Mouse (Mus musculus) layer of hippocampus, postnatal 14 days (tissue): ENCODE measurements at regions not wholly inside any gene's neighbourhood (a gene's known extent, or its start where the extent isn't known, plus 50 kb on each side); places are given as distances from the start of the nearest gene placed in this dataset.
A peak's percentile ranks its signal among the peaks of the same experiment; 100 is the strongest.

Experiments used
- DNase-seq, 2 experiments: peaks; one replicate each; pipeline ENCODE4 v3.0.0; 2021 to 2022; ENCODE audit warnings: low spot score in 2 of 2, mixed read lengths in 1 of 2

DNA sequence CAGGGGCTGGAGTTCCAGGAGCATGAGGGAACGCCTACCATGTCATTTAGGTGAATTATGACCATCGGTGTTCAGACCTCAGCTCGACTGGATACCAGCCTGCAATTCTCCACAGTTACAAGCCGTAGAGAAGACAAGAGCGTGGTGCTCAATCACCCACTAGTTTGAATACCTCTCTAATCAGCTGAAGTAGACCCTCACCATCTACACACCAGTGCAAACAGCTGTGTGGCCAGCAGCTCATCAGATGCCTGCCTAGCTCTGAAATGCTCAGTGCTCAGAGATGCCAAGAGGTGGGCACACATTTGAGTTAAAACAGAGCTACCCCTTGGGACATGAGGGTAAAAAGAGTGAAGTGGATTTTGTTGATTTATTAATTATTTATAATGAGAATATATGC is 660.2 kb downstream of the Magi1 start:
- DNase-seq, result no peak

DNA sequence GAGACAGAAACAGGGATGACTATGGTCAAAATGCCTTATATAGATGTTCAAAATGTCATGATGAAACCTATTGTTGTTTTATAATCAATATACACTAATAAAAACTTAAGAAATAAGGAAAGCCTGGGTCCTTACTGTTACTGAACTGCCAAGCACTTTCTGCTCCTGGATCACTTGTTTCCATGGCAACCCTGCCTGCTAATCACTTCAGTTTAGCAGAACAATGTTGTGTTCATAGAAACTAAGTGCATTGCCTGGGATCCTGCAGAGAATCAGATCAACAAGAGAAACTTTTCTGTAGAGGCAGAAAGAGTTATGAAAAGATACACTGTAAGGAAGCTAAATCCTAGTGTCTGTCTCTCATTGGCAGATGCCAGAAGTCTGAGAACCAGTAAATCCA is 666.8 kb downstream of the Magi1 start:
- peak in 1 of 2 experiments; percentile 12 for DNase-seq

DNA sequence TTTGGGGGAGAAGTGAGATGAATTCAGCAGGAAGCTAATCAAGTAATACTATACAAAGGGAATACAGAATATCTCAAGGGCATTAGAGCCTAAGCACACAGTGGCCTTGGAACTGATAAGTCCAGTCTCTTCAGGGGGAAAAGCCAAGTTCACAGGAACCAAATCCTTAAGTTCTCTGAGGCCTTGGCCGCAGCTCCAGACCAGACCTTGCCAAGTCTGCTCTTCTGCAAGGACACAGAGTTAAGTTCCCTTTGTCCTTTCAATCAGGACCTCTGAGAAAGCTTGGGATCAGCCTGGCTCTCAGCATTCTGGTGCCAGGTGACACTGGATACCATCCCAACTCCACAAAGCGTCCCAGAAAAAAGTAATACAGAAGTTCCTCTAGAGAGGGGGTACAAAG is 657.1 kb upstream of the Adamts9 start:
- no peak for DNase-seq

DNA sequence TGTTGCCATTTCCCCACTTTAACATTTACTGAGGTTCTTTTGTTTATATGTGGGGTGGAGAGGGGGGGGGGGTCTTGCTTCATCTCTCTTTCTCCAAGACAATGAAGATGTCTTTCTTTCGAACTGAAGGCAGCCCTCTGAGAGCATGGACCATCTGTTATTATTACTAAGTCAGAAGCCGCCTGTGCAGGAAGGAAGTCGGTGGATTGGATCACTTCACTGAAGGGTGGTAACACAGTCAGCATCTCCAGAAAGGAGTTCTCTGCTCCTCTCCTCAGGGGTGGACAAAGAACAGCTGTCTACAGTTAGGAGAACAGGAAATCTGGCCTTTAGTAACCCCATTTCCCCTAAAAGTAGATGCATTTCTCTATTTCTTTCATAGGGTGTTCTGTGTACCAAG is 656.1 kb upstream of the Adamts9 start:
- DNase-seq, result no peak

DNA sequence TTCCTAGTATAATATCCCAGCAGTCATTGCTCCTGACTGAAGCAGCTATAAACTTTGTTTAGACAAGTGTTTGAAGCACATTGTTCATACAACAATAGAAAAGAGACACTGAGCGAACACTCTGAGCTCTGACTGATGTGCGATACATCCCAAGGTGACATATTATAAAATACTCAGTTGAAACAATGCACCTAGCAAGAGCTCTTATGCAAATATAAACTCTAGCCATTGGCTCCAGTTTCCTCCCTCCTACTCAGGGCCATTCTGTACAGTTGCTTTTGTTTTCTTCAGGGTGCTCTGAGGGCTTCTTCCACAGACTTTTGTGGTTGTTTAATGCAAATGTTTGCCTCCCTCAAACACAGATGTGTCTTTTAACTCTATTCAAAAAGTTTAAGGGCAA is 646.6 kb upstream of the Adamts9 start:
- DNase-seq, result no peak

DNA sequence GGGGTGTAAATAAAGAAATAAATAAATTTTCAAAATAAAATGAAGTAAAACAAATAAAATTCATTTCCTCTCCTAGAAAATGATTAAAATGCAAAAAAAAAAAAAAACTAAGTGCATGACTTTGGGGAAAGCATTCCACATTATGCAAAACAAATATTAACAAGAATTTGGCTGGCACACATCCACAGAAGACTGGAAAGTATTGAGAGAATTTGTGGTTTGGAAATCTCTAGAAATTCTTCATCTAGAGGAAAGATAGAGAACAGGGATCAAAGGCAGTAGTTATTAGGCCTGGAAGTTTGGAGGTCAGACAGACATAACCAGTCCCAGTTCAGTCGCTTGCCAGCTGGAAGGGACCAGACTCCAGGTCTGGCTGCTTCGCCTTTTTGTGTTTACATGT is 643.6 kb upstream of the Adamts9 start:
- DNase-seq, result no peak

DNA sequence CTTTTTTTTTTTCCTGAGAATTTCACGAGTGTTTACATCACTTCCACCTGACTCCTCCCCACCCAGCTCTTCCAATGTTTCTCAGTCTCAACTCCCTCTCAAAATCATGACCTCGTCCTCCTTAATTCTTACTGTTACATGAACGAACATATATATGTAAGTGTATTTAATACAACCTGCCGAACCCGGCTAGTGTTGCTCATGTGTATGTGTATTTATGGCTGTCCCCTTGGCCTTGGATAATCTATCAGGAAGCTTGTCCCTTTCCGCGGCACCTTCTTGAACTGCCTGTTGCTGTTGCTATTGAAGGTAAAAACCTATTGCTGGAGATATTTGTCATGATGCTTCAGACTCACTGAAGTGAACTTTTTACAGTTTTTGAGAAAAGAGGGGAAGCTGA is 637.8 kb upstream of the Adamts9 start:
- no peak for DNase-seq

DNA sequence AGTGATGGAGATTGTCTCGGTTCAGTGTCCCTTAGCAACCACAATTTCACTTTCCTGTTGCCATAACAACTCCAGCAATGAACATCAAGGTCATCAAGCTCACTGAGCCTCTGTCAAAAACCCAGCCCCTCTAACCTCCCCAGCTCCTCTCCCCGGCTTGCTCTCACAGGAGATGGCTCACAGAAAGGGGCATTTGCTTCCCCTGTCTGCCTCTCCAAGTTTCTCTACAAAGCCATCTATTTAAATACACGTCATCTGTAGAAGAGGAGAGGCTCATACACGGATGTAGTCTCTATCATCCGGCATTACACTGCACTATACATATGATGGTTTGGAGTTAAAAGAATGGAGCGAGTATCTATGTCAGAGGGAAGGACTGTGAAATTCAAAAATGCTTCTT is 637.4 kb upstream of the Adamts9 start:
- DNase-seq, result no peak

DNA sequence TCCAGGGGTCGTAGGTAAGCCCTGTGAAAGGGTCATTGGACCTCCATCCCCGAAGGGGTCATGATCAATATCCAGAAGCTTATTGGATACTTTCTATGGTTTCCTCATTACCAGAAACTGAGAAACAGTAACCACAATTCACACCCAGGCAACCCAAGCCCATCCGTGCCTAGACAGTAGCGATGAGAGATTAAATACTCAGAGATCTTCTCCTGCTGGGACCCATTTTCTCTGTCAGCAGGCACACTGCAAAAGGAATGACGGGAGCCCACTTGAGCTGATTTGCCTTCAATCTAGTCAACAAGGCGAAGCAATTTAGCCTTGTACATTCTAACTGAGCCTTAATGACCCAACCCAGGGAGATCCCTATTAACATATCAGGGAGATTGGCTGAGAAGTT is 632.0 kb upstream of the Adamts9 start:
- DNase-seq, result no peak

DNA sequence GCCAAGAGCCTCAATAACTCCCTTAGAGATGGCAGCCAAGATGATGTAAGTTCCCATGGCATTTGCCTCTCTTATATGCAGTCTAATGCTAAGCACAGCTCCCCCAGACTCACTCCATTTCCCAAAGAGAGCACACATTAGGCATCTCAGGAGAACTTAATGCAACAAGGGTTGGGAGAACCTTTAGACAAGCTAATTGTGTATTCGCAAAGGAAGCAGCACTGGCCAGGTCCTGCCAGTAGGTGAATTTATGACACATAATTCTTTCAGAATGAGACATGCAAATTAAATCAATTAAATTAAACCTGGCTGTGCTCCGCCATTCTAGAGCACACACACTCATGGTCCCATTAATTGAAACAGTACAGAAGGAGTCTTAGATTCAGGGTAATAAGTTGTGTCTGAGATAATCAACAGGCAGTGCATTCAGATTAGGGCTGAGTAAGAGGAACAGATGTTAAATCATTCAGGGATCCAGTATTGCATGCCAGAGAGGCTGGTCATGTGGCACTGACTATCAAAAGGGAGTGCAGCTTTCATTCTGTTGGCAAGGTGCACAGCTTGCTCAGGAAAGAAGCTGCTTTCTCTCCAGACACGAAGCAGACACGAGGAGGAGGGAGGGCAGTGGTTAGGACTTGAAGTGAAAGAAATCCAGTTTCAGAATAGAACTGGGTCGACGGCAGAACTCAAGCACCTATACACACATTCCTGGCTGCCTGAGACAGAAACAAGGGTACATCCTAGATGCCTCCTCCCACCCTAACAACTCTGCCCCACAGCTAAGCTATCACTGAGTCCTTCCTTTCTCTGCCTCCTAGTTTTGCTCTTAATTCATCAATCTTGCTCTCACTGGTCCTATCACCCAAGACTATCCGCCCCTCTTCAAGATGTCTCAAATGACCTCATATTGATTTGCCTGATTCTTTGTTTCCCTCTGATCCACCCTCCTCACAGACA is 630.7 kb upstream of the Adamts9 start:
- peak; percentile 36 to 70 for DNase-seq

DNA sequence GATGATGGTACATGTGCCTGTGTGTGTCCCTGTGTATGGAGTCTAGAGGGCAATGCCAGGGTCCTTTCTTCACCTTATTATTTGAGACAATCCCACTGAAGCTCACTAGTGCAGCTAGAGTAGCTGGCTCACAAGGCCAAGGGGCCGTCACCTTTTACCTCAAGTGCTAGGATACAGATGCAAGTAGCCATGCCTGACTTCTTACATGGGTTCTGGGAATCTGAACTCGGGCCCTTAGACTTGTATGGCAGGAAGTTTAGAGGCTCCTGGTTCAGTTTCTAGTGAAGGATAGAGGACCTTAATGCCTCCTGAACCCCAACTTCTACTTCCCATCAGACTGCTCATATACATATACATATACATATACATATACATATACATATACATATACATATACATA is 626.6 kb upstream of the Adamts9 start:
- no peak for DNase-seq

DNA sequence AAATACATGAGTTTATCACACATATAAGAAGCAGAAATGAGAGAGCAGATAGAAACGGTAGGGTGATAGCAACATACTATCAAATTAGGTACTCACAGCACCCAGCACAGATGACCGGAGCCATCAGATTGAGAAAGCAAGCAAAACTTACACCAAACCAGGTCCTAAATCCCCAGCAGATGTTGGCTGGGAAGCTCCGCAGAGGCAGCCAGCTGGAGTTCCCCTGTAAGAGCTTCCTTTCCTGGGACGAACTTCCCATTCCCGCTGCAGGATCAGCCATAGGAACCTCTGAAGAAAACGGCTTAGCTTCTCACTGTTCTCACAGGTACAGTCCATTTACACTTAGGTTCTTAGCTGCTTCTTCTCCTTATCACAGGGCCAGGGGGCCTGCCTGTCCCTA is 625.9 kb upstream of the Adamts9 start:
- no peak for DNase-seq

DNA sequence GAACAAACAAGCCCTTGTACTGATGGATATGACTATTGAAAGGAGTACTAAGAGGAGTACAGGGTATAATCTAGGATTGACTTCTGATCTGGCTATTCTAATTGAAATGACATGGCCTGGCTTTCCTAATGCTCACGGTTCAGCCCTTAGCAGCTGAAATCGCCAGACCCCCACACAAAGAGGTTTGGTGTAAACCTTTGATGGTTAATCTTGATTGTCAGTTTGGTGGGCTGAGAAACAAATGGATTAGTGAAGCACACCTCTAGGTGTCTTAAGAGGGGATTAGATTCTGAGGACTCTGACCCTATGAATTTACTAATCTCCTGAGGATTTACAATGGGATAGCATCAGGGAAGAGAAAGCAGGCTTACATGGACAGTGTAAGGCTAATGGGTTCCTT is 623.4 kb upstream of the Adamts9 start:
- no peak for DNase-seq

DNA sequence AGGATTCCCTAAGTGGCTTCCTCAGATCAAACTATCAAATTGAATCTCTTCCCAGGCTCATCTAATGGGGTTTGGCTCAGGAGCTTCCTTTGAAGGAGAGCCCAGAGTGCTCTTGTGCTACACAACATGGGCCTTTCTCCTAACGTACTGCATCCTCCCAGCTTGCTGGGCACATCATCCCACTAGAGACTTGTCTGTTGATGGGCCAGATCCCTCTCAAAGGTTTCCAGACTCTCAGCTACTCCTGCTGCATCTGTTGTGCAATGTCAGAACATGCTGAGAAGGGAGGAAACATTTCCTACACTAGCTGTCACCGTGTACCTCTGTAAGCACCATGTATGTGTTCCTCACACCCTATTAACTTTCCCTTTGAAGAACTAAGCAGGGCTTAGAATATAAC is 605.0 kb upstream of the Adamts9 start:
- DNase-seq, result no peak

DNA sequence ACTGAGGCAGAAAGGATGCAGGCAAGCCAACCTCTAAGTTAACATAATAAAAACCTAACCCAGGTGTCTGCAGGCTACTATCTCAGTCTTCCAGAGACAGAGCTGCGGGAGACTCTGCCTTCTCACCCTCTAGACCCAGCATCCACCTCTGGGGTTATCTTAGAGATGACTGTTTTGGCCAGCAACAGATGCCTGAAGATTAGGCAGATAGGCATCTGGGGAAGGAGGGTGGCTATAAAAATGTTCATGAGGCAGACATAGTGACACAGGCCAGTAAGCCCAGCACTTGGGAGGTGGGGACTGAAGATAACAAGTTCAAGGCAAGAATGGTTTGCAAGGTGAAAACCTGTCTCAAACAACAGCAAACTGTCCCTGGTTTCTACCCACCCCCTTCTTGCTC is 601.0 kb upstream of the Adamts9 start:
- DNase-seq, result no peak

DNA sequence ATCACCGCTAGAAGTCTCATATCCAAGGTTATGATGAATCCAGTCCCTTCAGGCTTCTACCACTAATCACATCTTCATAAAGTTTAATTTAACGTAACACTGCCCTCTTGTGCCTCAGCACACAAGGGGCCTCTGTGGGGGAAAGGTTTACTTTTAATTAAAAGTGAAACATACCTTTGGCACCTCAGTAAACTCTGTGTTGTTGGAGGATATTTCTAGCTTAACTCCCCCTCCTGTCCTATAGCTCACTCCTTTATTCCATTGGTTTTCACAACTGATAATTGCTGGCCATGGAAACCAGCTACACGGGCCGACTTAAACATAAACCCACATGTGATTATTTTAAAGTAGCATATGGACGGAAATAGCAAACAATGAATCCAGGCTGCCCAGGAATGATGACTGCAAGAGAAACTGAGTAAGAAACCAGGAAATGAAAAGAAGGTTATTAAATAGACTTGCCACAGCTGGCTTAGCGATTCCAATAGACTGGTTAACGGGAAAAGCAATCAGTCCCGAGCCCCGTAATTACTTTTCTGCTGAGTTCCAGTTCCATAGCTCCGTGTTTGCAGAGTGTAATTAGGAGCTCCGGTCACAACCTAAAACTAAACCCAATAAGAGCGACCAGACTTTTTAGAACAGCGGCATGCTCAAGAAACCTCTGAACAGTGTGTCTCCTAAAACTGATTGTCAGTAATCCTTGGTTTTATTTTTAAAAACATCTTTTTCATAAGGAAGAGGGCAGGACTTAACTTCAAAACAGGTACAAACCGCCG is 600.2 kb upstream of the Adamts9 start:
- DNase-seq, result peak in 1 of 2 experiments; percentile 42

DNA sequence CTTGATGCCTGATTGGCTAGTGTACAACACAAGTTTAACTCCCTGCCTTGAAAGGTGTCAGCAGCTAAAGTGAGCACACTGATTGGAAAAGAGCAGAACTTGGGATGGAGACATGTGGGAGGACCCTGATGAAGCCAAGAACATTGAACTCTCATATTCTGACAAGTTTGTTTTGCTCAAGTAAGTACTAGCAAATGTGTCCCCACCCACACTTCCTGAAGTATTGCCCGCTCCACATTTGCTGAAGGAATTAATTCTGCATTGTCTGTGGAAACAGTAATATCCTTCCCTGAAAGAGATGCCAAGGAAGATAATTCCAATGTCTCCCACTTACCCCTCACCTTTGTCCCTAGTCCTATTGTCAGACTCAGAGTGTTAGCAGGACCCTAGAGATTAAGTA is 596.3 kb upstream of the Adamts9 start:
- peak in 1 of 2 experiments; percentile 11 for DNase-seq

DNA sequence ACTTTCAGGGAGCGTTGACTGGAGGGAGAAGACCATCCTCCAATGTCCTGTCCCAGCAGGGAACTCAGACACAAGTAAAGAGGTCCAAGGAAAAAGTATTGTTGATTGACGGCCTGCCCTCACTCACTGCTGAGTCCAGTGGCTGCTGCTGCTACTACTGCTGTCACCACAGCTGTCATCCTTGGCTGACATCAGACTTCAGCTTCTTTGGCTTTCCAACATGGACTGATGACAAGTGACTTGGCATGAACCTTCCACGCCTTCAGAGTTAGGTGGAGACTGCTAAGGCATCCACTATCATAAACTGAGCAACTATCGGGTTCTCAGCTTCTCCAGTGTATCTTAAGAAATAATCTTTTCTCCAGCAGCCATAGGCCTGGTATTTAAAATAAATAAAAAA is 595.9 kb upstream of the Adamts9 start:
- no peak for DNase-seq

DNA sequence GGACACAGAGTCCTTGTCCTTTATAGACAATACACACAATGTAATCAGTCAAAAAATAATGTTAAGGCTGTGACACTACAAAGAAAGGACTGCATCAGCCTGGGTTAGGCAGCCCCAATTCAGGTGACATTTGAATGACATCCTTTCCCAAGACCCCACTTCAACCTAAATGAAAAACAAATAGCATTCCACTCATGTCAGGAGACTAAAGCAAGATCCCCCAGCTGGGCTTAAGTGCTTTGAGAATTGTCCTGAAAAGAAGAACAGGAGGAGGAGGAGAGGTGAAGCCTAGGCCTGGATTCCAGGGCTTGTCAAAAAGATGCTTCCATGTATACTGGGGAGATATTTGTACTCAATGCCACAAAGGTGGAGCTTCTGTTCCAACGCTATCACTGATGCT is 594.7 kb upstream of the Adamts9 start:
- no peak for DNase-seq

DNA sequence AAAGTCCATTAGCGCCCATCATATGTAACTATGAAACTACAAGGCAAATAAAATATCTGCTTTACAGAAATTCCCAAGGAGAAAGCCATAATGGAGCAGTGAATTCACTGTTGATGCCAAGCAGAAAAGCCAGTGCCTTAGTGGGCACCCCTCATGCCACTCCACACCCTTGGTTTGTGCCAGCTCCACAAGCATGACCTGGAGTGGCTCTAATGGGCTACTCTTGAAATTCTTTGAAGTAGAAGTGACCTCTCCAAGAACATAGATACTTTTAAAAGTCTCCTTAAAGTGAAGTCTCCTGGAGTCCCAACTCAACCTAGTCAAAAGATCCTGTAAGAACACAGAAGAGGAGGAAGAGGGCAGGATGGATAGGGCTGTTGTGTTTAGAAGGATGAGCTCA is 593.8 kb upstream of the Adamts9 start:
- DNase-seq, result no peak

DNA sequence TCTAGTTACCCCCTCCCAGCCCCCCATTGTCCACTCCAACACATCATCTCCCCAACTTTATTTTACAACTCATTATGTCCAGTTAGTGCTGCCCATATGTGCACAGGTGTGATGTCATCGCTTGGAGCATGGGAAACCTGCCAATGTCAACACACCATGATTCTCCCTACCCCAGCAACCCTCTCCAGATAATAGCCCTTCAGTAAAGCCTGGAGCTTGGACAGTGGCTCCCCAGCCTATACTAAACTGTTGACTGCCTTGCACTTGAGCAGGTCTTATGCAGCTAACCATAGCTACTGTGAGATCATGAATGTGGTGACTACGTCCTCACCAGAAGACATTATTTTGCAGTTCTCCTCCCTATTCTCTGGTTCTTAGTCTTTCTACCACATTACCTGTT is 570.5 kb upstream of the Adamts9 start:
- no peak for DNase-seq

DNA sequence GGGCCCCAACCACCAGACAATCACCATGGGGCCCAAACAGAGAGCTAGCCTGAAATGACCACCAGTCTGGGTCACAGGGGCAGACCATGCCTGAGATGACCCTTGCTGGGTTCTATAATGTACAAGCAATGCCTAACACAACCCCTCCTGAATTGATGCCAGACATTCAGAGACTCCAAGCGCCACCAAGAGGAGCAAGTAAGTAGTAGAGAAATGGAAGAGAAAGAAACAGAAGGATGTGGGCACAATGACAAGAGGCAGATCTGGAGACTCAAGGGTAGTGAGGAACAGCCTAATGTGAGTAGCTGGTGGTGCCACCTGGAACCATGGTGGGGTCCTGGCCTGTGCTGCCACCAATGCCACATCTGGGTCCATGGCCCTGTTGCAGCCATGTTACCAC is 566.6 kb upstream of the Adamts9 start:
- DNase-seq, result no peak

DNA sequence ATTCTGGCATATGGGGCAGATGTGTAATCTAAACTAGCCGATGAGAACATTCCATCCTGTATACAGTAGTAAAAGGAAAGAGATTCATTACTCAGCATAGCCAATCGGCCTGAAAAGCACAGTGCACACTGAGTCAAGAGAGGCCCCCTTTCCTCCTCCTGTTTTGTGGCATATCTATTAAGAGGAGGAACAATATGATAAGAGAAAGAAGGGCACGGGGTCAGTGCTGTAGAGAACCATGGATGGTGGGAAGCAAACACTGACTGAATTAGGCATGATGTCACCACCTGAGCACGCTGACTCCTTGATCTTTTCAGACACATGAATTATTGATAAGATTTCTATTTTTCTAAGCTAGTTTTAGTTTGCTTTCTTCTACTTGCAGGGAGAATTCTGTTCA is 554.5 kb upstream of the Adamts9 start:
- no peak for DNase-seq
